8 mouse cellular contexts compared by ENCODE assay signal in the genomic region with DNA sequence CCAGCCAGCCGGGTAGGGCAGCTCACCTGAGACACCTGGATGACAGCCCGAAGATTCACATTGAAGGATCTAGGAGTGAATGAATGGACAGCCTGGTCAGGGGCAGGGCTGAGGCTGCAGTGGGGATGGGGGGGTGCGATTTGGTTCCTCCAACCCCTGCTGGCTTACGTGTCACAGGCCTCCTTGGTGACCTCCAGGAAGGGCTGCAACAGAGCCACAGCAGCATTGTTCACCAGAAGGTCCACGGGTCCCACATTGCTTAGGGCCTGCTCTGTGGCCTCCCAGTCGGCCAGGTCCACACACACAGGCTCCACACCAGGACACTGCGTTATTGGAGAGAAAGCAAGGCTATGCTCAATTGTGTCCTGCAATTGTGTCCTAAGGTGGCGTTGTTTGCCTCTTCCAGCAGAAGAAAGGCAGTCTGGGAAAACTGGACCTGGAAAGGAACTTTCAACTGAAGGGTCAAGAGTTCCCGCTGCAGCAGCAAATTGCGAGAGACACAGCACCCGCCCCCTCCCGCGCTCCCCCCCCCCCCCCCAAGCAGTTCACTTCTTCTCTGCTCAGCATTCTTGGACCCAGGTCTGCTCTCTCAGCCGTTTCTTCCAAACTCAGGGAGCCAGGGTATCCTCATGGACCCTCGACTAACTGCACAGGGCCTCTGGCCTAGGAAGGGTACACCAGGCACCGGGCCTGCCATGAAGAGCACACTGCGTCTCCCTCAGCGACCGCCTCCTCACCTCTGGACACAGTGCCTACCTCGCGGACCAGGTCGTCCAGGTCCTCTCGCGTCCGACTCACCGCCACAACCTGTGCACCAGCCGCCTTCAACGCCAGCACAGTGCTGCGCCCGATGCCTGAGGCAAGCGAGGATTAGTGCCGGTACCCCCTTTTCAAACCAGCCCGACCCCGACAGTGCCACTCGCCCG. TPM values are rescaled to one million over a fixed set of nuclear protein-coding genes. Genes with fewer than 3 reads are reported as not detected.
DNase-seq lines count a peak whose midpoint lies in the region; ATAC-seq and TF ChIP-seq lines count a peak whose summit lies in the region.

No protein-coding gene starts in this region.

- ATAC-seq in embryonic facial prominence, embryonic 11.5 days (replicated peaks; ENCODE audit: insufficient number of reproducible peaks, low FRiP score, low TSS enrichment, low read depth), result peak; percentile 5
- ATAC-seq in intestine, embryonic 16.5 days, result peak; percentile 67
- peak; percentile 50 for ATAC-seq in midbrain, embryonic 12.5 days (ENCODE audit: low FRiP score, low read depth)

- H3K4me1 ChIP-seq in kidney, adult 2 months (ENCODE audit: control insufficient read depth, insufficient read depth, low read length), result peaks cover 11% of the 10 kb centered on the region; the same call in 1 of the 2 replicates
- peaks cover 3% of the 10 kb centered on the region; the same call in 1 of the 2 replicates for H3K4me1 ChIP-seq in embryonic facial prominence, embryonic 11.5 days (ENCODE audit: control insufficient read depth, insufficient read depth, low read length)
- H3K4me1 ChIP-seq in intestine, embryonic 16.5 days (ENCODE audit: control insufficient read depth, insufficient read depth, low read length), result peaks cover 15% of the 10 kb centered on the region
- H3K4me1 ChIP-seq in midbrain, embryonic 12.5 days, result peaks cover 27% of the 10 kb centered on the region

- 0 out of 2 replicates have a peak, but pooled peaks have one; percentile 23 for TF ChIP-seq CTCF in kidney, adult 2 months (conservative IDR thresholded peaks at IDR 0.05; ENCODE audit: insufficient read depth, insufficient read length, low read depth, low read length)

- TF ChIP-seq POLR2A in kidney, adult 2 months (IDR thresholded peaks at IDR 0.05; ENCODE audit: low read depth, low read length), result no peak

- peak; percentile 82 for DNase-seq in kidney, adult 2 months
- DNase-seq in kidney, adult 18-20 months, result no peak
- DNase-seq in embryonic facial prominence, embryonic 11.5 days (ENCODE audit: low spot score), result no peak
- no peak for DNase-seq in left cerebral cortex, postnatal 25 days (ENCODE audit: low spot score in 2 of 2)
- no peak for DNase-seq in natural killer cell, adult 2 months (ENCODE audit: low spot score in 2 of 2)
- no peak for DNase-seq in urinary bladder, postnatal 36 days (ENCODE audit: low spot score in 2 of 2)

- H3K4me3 ChIP-seq in kidney, adult 2 months (ENCODE audit: insufficient read depth, low read depth, low read length), result peak overlapping the region; percentile 71
- peak overlapping the region; percentile 45 for H3K4me3 ChIP-seq in embryonic facial prominence, embryonic 11.5 days (ENCODE audit: low read depth, low read length)
- peak overlapping the region; percentile 71 for H3K4me3 ChIP-seq in intestine, embryonic 16.5 days (ENCODE audit: low read length)
- peak overlapping the region; percentile 58 for H3K4me3 ChIP-seq in midbrain, embryonic 12.5 days

- intact Hi-C loops in left cerebral cortex, postnatal 25 days (cut with DNase I), result no loop called here

- no peaks in the 10 kb centered on the region for H3K9me3 ChIP-seq in embryonic facial prominence, embryonic 11.5 days (replicated peaks; ENCODE audit: control insufficient read depth, low read length)
- no peaks in the 10 kb centered on the region for H3K9me3 ChIP-seq in intestine, embryonic 16.5 days (ENCODE audit: control insufficient read depth, low read length)
- H3K9me3 ChIP-seq in midbrain, embryonic 12.5 days, result no peaks in the 10 kb centered on the region

- 13% methylated on average over 36 of the region's 36 CpGs for WGBS in kidney, adult 2 months
- WGBS in embryonic facial prominence, embryonic 11.5 days, result 17% methylated on average over 36 of the region's 36 CpGs
- 18% methylated on average over 35 of the region's 36 CpGs for WGBS in intestine, embryonic 16.5 days
- 16% methylated on average over 34 of the region's 36 CpGs for WGBS in midbrain, embryonic 12.5 days

- H3K27ac ChIP-seq in kidney, adult 2 months (ENCODE audit: insufficient read depth, low read depth, low read length), result peak overlapping the region; percentile 88
- no peak overlapping the region for H3K27ac ChIP-seq in embryonic facial prominence, embryonic 11.5 days (replicated peaks; ENCODE audit: low read depth, low read length)
- peak overlapping the region; percentile 31; the same call in 1 of the 2 replicates for H3K27ac ChIP-seq in intestine, embryonic 16.5 days (ENCODE audit: low read length)
- H3K27ac ChIP-seq in midbrain, embryonic 12.5 days (replicated peaks), result no peak overlapping the region

- H3K27me3 ChIP-seq in kidney, adult 2 months (replicated peaks; ENCODE audit: control insufficient read depth, insufficient read depth, low read length), result no peaks in the 10 kb centered on the region
- peaks cover 7% of the 10 kb centered on the region for H3K27me3 ChIP-seq in embryonic facial prominence, embryonic 11.5 days (ENCODE audit: control insufficient read depth, insufficient read depth, low read length)
- no peaks in the 10 kb centered on the region for H3K27me3 ChIP-seq in intestine, embryonic 16.5 days (replicated peaks; ENCODE audit: control insufficient read depth, insufficient read depth, low read length)
- H3K27me3 ChIP-seq in midbrain, embryonic 12.5 days, result peaks cover 77% of the 10 kb centered on the region

- peaks cover 2% of the 10 kb centered on the region; the same call in 1 of the 2 replicates for H3K36me3 ChIP-seq in kidney, adult 2 months (ENCODE audit: control insufficient read depth, insufficient read depth, low read length)
- H3K36me3 ChIP-seq in embryonic facial prominence, embryonic 11.5 days (replicated peaks; ENCODE audit: control insufficient read depth, insufficient read depth, low read depth, low read length), result no peaks in the 10 kb centered on the region; the same call in 1 of the 2 replicates
- H3K36me3 ChIP-seq in intestine, embryonic 16.5 days (ENCODE audit: control insufficient read depth, insufficient read depth, low read length), result 0 out of 2 replicates have a peak, but pooled peaks cover 4% of the 10 kb centered on the region
- H3K36me3 ChIP-seq in midbrain, embryonic 12.5 days, result no peaks in the 10 kb centered on the region

- peak overlapping the region; percentile 87 for H3K4me2 ChIP-seq in embryonic facial prominence, embryonic 11.5 days (ENCODE audit: low read depth, low read length)
- peak overlapping the region; percentile 89 for H3K4me2 ChIP-seq in intestine, embryonic 16.5 days (ENCODE audit: low read depth, low read length)
- H3K4me2 ChIP-seq in midbrain, embryonic 12.5 days (replicated peaks), result peak overlapping the region; percentile 88

- peak overlapping the region; percentile 49 for H3K9ac ChIP-seq in embryonic facial prominence, embryonic 11.5 days (replicated peaks; ENCODE audit: low read length)
- peak overlapping the region; percentile 78 for H3K9ac ChIP-seq in intestine, embryonic 16.5 days (ENCODE audit: low read depth, low read length)
- peak overlapping the region; percentile 66 for H3K9ac ChIP-seq in midbrain, embryonic 12.5 days (replicated peaks)

RNA-seq across cellular contexts. Expression of a gene that starts 0.6 kb away (rescaled TPM):
- polyA plus RNA-seq in kidney, adult 2 months (2012; rRNA removed), result 910 and 990 TPM in 2 replicates
- polyA plus RNA-seq in embryonic facial prominence, embryonic 11.5 days (2014; fragmentation: Nextera tagmentation; extraction: Ambion mirVana), result 10.7 and 11.7 TPM in 2 replicates
- 56.0 and 65.0 TPM in 2 replicates for polyA plus RNA-seq in intestine, embryonic 16.5 days (2015; fragmentation: Nextera tagmentation; extraction: Ambion mirVana)
- polyA plus RNA-seq in midbrain, embryonic 12.5 days (2016; fragmentation: Nextera tagmentation; extraction: Ambion mirVana), result 11.8 and 14.6 TPM in 2 replicates
- 1 to 10 TPM; 6.1 to 7.4 TPM for total RNA-seq in left cerebral cortex, postnatal 25 days (2021)

RNA-seq across cellular contexts. Expression of a gene that starts 5.2 kb away (rescaled TPM):
- polyA plus RNA-seq in kidney, adult 2 months (2012; rRNA removed), result 14.5 and 17.0 TPM in 2 replicates
- 9.7 and 10.9 TPM in 2 replicates for polyA plus RNA-seq in embryonic facial prominence, embryonic 11.5 days (2014; fragmentation: Nextera tagmentation; extraction: Ambion mirVana)
- polyA plus RNA-seq in intestine, embryonic 16.5 days (2015; fragmentation: Nextera tagmentation; extraction: Ambion mirVana), result 30.4 and 31.2 TPM in 2 replicates
- 70.5 and 74.2 TPM in 2 replicates for polyA plus RNA-seq in midbrain, embryonic 12.5 days (2016; fragmentation: Nextera tagmentation; extraction: Ambion mirVana)
- total RNA-seq in left cerebral cortex, postnatal 25 days (2021), result 10 to 100 TPM; 39.4 to 41.0 TPM

RNA-seq across cellular contexts. Expression of a gene that starts 5.4 kb away (rescaled TPM):
- polyA plus RNA-seq in kidney, adult 2 months (2012; rRNA removed), result 31.3 and 45.3 TPM in 2 replicates
- 3.3 and 3.7 TPM in 2 replicates for polyA plus RNA-seq in embryonic facial prominence, embryonic 11.5 days (2014; fragmentation: Nextera tagmentation; extraction: Ambion mirVana)
- 1.7 and 2.3 TPM in 2 replicates for polyA plus RNA-seq in intestine, embryonic 16.5 days (2015; fragmentation: Nextera tagmentation; extraction: Ambion mirVana)
- 2.0 and 2.3 TPM in 2 replicates for polyA plus RNA-seq in midbrain, embryonic 12.5 days (2016; fragmentation: Nextera tagmentation; extraction: Ambion mirVana)
- 1 to 10 TPM; 2.6 to 3.7 TPM for total RNA-seq in left cerebral cortex, postnatal 25 days (2021)

RNA-seq across cellular contexts. Expression of a gene that starts 12.8 kb away (rescaled TPM):
- 17.5 and 19.5 TPM in 2 replicates for polyA plus RNA-seq in kidney, adult 2 months (2012; rRNA removed)
- polyA plus RNA-seq in embryonic facial prominence, embryonic 11.5 days (2014; fragmentation: Nextera tagmentation; extraction: Ambion mirVana), result 35.0 and 35.9 TPM in 2 replicates
- 43.0 and 44.4 TPM in 2 replicates for polyA plus RNA-seq in intestine, embryonic 16.5 days (2015; fragmentation: Nextera tagmentation; extraction: Ambion mirVana)
- polyA plus RNA-seq in midbrain, embryonic 12.5 days (2016; fragmentation: Nextera tagmentation; extraction: Ambion mirVana), result 74.5 and 75.1 TPM in 2 replicates
- total RNA-seq in left cerebral cortex, postnatal 25 days (2021), result 10 to 100 TPM; 50.4 to 60.0 TPM

RNA-seq across cellular contexts. Expression of a gene that starts 13.0 kb away (rescaled TPM):
- 157 and 166 TPM in 2 replicates for polyA plus RNA-seq in kidney, adult 2 months (2012; rRNA removed)
- 118 and 124 TPM in 2 replicates for polyA plus RNA-seq in embryonic facial prominence, embryonic 11.5 days (2014; fragmentation: Nextera tagmentation; extraction: Ambion mirVana)
- polyA plus RNA-seq in intestine, embryonic 16.5 days (2015; fragmentation: Nextera tagmentation; extraction: Ambion mirVana), result 159 and 174 TPM in 2 replicates
- 120 and 121 TPM in 2 replicates for polyA plus RNA-seq in midbrain, embryonic 12.5 days (2016; fragmentation: Nextera tagmentation; extraction: Ambion mirVana)
- total RNA-seq in left cerebral cortex, postnatal 25 days (2021), result 10 to 100 TPM; 18.0 to 22.7 TPM

Comparison
In these comparisons a context has a peak if more than half of its experiments do, and no peak if none do; other contexts are left out.
1. H3K27ac ChIP-seq: peak in kidney, adult 2 months (single experiment) and intestine, embryonic 16.5 days (single experiment); none in embryonic facial prominence, embryonic 11.5 days (single experiment) and midbrain, embryonic 12.5 days (single experiment).
2. ATAC-seq: peak in every context shown above with its lines; median percentile 67 in intestine, embryonic 16.5 days; 50 in midbrain, embryonic 12.5 days; 5 in embryonic facial prominence, embryonic 11.5 days.
3. RNA of a gene that starts 0.6 kb away (polyA plus RNA-seq): 910 to 990 TPM in kidney, adult 2 months; 56.0 to 65.0 TPM in intestine, embryonic 16.5 days, 11.8 to 14.6 TPM in midbrain, embryonic 12.5 days and 10.7 to 11.7 TPM in embryonic facial prominence, embryonic 11.5 days; every median in the first group is over 10 times any median in the second.
4. Peak in every context shown above with its lines, with median percentiles within 50 percentile points of each other: H3K4me3 ChIP-seq, H3K4me2 ChIP-seq and H3K9ac ChIP-seq.